Mouse (Mus musculus) small intestine, adult 2 months (tissue): Measurements from ENCODE around the gene Pard6a. TPM values are rescaled to one million over a fixed set of nuclear protein-coding genes. Genes with fewer than 3 reads are reported as not detected.

ENCODE experiments used
- H3K27ac ChIP-seq: fragments of 200-500 bp; 2 replicates; pipeline ENCODE4 v1.5.1; 2012; ENCODE audit warnings: low read depth, low read length, control low read depth, inconsistent platforms; ENCODE audit not compliant: insufficient read depth
- H3K27me3 ChIP-seq: fragments of 200-500 bp; 2 replicates; pipeline ENCODE4 v1.6.1; 2012; ENCODE audit warnings: mild to moderate bottlenecking, moderate library complexity, low read length, inconsistent platforms; ENCODE audit not compliant: control insufficient read depth, insufficient read depth
- H3K36me3 ChIP-seq: fragments of 200-500 bp; 2 replicates; pipeline ENCODE4 v1.6.1; 2012; ENCODE audit warnings: mild to moderate bottlenecking, low read length, control low read depth, inconsistent platforms; ENCODE audit not compliant: control insufficient read depth, insufficient read depth
- H3K4me1 ChIP-seq: fragments of 200-500 bp; 2 replicates; pipeline ENCODE4 v1.6.1; 2012; ENCODE audit warnings: low read length, inconsistent platforms, mixed read lengths; ENCODE audit not compliant: control insufficient read depth, insufficient read depth, insufficient read length
- H3K4me3 ChIP-seq: fragments of 200-500 bp; 2 replicates; pipeline ENCODE4 v1.5.1; 2012; ENCODE audit warnings: low read depth, mild to moderate bottlenecking, control low read depth, inconsistent platforms, low read length, moderate library complexity
- CTCF ChIP-seq: fragments of 200-500 bp; IDR thresholded peaks from 2 replicates; pipeline ENCODE4 v1.5.1; 2012; ENCODE audit warnings: low read depth, mild to moderate bottlenecking, control low read depth, inconsistent platforms, low read length, moderate library complexity, mixed read lengths; ENCODE audit not compliant: insufficient replicate concordance, insufficient read length; ENCODE audit errors: extremely low read depth
- POLR2A ChIP-seq: fragments of 200-500 bp; IDR thresholded peaks from 2 replicates; pipeline ENCODE4 v1.6.1; 2012; ENCODE audit warnings: low read depth, mild to moderate bottlenecking, control low read depth, inconsistent platforms, low read length, moderate library complexity
- WGBS: fragments of 180-500 bp; shearing (Covaris S2); methylation state at CpG from one replicate; pipeline ENCODE4 v1.1.7; 2018; 5-methylcytosine and 5-hydroxymethylcytosine counted together
- polyA plus RNA-seq: library from polyadenylated mRNA; depleted of rRNA; stranded (reverse); fragments of >200 nt; gene quantifications from 2 replicates; pipeline ENCODE4 v1.2.3, GENCODE M21; 2012

Pard6a gene
- polyA plus RNA-seq, 1 experiment = 7.2 TPM

DNA sequence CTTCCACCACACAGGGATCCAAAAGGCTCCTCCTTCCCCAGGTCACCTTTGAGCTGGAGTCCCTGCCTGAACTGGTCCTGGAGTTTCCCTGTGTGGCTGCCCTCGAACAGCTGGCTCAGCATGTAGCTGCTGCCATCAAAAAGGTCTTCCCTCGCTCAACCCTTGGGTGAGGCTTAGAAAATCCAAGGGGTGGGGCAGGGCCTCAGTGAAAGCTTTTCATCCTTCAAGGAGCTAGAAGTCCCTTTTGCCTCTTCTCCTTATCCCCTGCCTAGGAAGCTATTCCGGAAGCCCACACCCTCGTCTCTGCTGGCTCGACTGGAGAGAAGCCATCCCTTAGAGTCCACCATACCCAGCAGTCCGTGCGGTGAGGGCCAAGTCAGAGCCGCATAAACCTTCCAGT, 13.4 kb upstream of the Pard6a start:
- H3K27ac ChIP-seq = no peak overlapping the region
- H3K4me3 ChIP-seq = no peak overlapping the region
- H3K36me3 ChIP-seq = peaks cover 10% of the 10 kb centered on the region
- WGBS = 60% methylated on average over 8 of the region's 8 CpGs
- no peak for TF ChIP-seq CTCF
- TF ChIP-seq POLR2A = no peak
- H3K27me3 ChIP-seq = no peaks in the 10 kb centered on the region
- H3K4me1 ChIP-seq = no peaks in the 10 kb centered on the region; the same call in 1 of the 2 replicates

DNA sequence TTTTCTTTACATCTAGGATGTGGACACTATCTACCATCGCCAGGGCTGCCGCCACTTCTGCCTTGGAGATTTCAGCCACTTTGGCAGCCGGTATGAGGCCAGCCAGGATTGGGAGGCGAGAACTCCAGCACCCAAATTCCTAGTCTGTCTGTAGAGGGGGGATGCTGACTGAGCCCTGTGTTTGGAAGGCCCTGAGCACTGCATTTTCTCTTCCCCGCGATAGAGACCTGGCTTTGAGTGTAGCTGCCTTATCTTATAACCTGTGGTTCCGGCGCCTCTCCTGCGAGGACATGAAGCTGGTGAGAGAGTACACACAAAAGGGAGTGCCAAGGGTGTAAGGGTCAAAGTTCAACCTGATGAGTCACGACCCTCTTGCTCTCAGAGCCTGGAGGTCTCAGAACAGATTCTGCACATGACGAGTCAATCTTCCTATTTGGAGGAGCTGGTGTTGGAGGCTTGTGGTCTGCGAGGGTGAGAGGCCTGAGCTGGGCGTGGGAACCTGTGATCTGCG, 12.7 kb upstream of the Pard6a start:
- H3K36me3 ChIP-seq = peaks cover 4% of the 10 kb centered on the region; the same call in 1 of the 2 replicates
- H3K4me1 ChIP-seq = no peaks in the 10 kb centered on the region; the same call in 1 of the 2 replicates
- H3K27ac ChIP-seq = no peak overlapping the region
- WGBS = 39% methylated on average over 14 of the region's 14 CpGs
- no peak overlapping the region for H3K4me3 ChIP-seq
- no peaks in the 10 kb centered on the region for H3K27me3 ChIP-seq
- TF ChIP-seq POLR2A (no peak), CTCF (no peak)

DNA sequence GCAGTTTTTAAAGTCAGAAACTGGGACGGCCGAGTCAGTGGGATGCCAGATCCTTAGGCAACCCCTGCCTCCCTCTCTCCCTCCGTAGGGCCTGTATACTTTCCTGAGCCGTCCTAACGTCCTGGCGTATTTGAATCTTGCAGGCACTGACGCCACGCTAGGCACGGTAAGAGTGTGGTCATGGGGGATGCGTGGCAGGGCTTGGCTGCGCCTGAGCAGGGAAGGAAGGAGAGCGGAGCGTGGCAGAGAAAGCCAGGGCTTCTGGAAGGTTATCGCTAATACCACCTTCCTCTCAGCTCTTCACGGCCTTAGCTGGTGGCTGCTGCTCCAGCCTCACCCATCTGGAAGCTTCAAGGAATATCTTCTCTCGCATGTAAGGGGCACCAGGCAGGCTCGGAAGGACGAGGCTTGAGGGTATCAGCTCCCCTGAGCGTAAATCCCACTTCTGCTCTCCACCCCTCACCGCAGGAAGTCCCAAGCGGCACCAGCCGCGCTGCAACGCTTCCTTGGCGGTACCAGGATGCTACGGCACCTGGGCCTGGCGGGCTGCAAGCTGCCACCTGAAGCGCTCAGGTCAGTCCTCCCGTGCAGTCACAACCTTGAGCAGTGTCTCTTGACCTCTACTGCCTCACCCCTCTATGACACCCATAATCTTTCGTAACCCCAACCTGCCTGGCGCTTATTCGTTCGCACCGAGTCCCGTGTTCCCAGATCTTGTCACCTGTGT, 11.5 kb upstream of the Pard6a start:
- H3K4me1 ChIP-seq = peaks cover 8% of the 10 kb centered on the region

DNA sequence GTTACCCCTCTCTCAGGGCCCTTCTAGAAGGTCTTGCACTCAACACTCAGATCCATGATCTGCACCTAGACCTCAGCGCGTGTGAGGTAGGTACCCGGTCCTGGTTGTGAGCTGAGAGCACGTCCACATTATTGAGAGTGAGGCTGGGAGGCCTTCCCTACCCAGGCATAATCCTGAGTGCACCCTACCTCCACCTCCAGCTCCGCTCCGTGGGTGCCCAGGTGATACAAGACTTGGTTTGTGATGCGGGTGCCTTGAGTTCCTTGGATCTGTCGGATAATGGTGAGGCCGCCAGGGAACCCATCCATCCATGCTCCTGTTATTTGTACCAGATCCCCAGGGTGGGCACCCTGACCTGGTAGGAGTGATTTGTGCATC, 11.0 kb upstream of the Pard6a start:
- Histone ChIP-seq H3K4me1 (peaks cover 8% of the 10 kb centered on the region), H3K27ac (no peak overlapping the region), H3K27me3 (peaks cover 7% of the 10 kb centered on the region; the same call in 1 of the 2 replicates), H3K4me3 (no peak overlapping the region), H3K36me3 (no peaks in the 10 kb centered on the region)
- WGBS = 94% methylated on average over 9 of the region's 9 CpGs
- TF ChIP-seq POLR2A = no peak
- TF ChIP-seq CTCF = no peak

More for the DNA sequence above, 11.5 kb upstream of the Pard6a start:
- peaks cover 7% of the 10 kb centered on the region; the same call in 1 of the 2 replicates for H3K27me3 ChIP-seq
- no peak for TF ChIP-seq CTCF
- no peak for TF ChIP-seq POLR2A
- H3K36me3 ChIP-seq = no peaks in the 10 kb centered on the region
- 76% methylated on average over 35 of the region's 35 CpGs for WGBS
- no peak overlapping the region for H3K4me3 ChIP-seq
- no peak overlapping the region for H3K27ac ChIP-seq

DNA sequence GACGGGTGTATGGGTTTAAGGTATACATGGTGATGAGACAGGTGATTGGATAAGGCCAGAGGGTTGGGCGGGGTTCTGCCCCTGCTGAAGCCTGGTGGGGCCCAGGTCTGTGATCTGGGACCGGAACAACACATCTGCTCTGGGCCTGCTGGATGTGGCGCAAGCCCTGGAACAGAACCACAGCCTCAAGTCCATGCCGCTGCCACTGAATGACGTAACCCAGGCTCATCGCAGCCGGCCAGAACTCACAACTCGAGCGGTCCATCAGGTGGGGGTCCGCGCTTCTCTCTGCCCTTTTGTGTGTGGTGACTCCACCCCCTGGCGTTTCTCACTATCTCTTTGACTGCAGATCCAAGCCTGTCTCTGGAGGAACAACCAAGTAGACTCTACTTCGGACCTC, 10.0 kb upstream of the Pard6a start:
- 79% methylated on average over 14 of the region's 14 CpGs for WGBS
- Histone ChIP-seq H3K36me3 (no peaks in the 10 kb centered on the region), H3K27ac (no peak overlapping the region), H3K27me3 (peaks cover 7% of the 10 kb centered on the region; the same call in 1 of the 2 replicates), H3K4me1 (peaks cover 8% of the 10 kb centered on the region), H3K4me3 (no peak overlapping the region)
- TF ChIP-seq POLR2A = no peak
- TF ChIP-seq CTCF = no peak

DNA sequence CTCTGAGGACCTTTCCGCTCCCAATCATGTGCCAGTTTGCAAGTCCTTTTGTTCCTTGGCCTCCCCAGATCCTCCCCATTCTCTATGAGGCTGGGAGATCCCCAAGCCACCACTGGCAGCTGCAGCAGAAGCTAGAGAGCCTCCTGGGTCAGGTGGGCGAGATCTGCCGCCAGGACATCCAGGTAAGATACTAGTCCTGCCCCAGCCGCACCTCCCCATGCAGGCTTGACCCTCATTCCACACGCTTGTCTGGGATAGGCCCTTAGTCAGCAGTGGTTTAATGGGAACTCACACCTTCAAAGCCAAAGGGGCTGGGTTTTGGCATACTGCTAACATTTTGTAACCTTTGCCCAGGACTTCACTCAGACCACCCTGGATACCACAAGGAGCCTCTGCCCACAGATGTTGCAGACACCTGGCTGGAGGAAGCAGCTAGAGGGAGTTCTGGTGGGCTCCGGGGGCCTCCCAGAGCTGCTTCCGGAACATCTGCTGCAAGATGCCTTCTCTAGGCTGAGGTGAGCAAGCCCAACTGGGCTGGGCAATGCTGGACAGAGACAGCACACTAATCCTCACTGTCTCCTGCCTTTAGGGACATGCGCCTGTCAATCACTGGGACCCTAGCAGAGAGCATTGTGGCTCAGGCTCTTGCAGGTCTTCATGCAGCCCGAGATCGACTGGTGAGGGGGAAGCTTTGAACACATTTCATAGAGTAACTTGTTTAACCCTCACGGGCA, 8.3 kb upstream of the Pard6a start:
- Histone ChIP-seq H3K4me3 (no peak overlapping the region), H3K27ac (no peak overlapping the region), H3K4me1 (peaks cover 8% of the 10 kb centered on the region), H3K36me3 (peaks cover 2% of the 10 kb centered on the region; the same call in 1 of the 2 replicates), H3K27me3 (peaks cover 7% of the 10 kb centered on the region; the same call in 1 of the 2 replicates)
- WGBS = 91% methylated on average over 11 of the region's 11 CpGs
- TF ChIP-seq POLR2A (no peak), CTCF (no peak)

DNA sequence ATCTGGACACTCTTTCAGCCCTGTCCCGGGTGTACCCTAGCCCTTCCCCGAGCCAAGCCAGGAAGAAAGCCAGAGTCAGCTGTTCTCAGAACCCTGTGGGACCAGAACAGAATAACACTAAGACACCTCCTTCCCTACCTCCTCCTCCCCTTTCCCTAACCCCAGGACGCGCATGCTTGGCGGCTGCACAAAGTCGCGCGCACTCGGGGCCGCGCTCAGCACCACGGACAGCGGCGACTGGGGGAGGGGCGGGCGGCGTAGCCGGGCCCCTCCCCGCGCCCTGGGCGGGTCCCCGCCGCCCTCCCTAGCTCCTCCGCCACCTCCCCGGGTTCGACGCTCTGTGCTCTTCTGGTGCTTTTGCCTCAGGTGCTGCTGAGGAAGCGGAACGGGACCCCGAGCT, 7.3 kb upstream of the Pard6a start:
- TF ChIP-seq POLR2A = no peak
- TF ChIP-seq CTCF = no peak
- H3K27ac ChIP-seq = no peak overlapping the region
- WGBS = 19% methylated on average over 30 of the region's 30 CpGs
- H3K27me3 ChIP-seq = peaks cover 7% of the 10 kb centered on the region; the same call in 1 of the 2 replicates
- peaks cover 5% of the 10 kb centered on the region; the same call in 1 of the 2 replicates for H3K36me3 ChIP-seq
- peaks cover 8% of the 10 kb centered on the region for H3K4me1 ChIP-seq
- peak overlapping the region; percentile 59 for H3K4me3 ChIP-seq
